Mouse (Mus musculus) midbrain, embryonic 12.5 days (tissue): Measurements from ENCODE around the gene Cdh1. TPM values are rescaled to one million over a fixed set of nuclear protein-coding genes. Genes with fewer than 3 reads are reported as not detected.

ENCODE experiments used
- ATAC-seq: fragments of 200-750 bp; cut with Nextera tagmentation; 2 replicates; pipeline ENCODE4 v1.8.0; 2017; ENCODE audit warnings: low read depth, moderate TSS enrichment, moderate library complexity; ENCODE audit not compliant: low FRiP score
- H3K27ac ChIP-seq: fragments of 300-500 bp; sonication (generic); replicated peaks from 2 replicates; pipeline ENCODE4 v1.5.1; 2016; ENCODE audit warnings: mild to moderate bottlenecking
- H3K27me3 ChIP-seq: fragments of 300-500 bp; sonication (generic); 2 replicates; pipeline ENCODE4 v1.6.1; 2016; ENCODE audit warnings: mild to moderate bottlenecking
- H3K36me3 ChIP-seq: fragments of 300-500 bp; sonication (generic); 2 replicates; pipeline ENCODE4 v1.6.1; 2016
- H3K4me1 ChIP-seq: fragments of 300-500 bp; sonication (generic); 2 replicates; pipeline ENCODE4 v1.6.1; 2016
- H3K4me2 ChIP-seq: fragments of 300-500 bp; sonication (generic); replicated peaks from 2 replicates; pipeline ENCODE4 v1.6.1; 2016; ENCODE audit warnings: mild to moderate bottlenecking, moderate library complexity
- H3K4me3 ChIP-seq: fragments of 300-500 bp; sonication (generic); 2 replicates; pipeline ENCODE4 v1.5.1; 2016; ENCODE audit warnings: mild to moderate bottlenecking
- H3K9ac ChIP-seq: fragments of 300-500 bp; sonication (generic); replicated peaks from 2 replicates; pipeline ENCODE4 v1.6.1; 2016; ENCODE audit warnings: mild to moderate bottlenecking, moderate library complexity
- H3K9me3 ChIP-seq: fragments of 300-500 bp; sonication (generic); 2 replicates; pipeline ENCODE4 v1.6.1; 2016; ENCODE audit warnings: mild to moderate bottlenecking
- WGBS: fragments of 180-500 bp; shearing (Covaris S2); methylation state at CpG from one replicate; pipeline ENCODE4 v1.1.7; 2016; 5-methylcytosine and 5-hydroxymethylcytosine counted together
- polyA plus RNA-seq: library from polyadenylated mRNA; unstranded; fragments of >200 nt; fragmentation: Nextera tagmentation; extraction: Ambion mirVana; gene quantifications from 2 replicates; pipeline ENCODE4 v1.2.1, GENCODE M21; 2016

Gene Cdh1
- polyA plus RNA-seq, 1 experiment from 2014 or later = 6.1 TPM

GRCm38 (mm10) chr8:106615661-106616299 lies 12.6 kb downstream of the Cdh1 start:
- ATAC-seq = no peak

GRCm38 (mm10) chr8:106616679-106617078 lies 13.5 kb downstream of the Cdh1 start:
- peaks cover 9% of the 10 kb centered on the region; the same call in 1 of the 2 replicates for H3K27me3 ChIP-seq
- H3K4me1 ChIP-seq = peaks cover 4% of the 10 kb centered on the region; the same call in 1 of the 2 replicates
- no peak overlapping the region for H3K9ac ChIP-seq
- whole genome bisulfite sequencing = 41% methylated on average over 4 of the region's 4 CpGs
- no peak overlapping the region for H3K4me2 ChIP-seq
- H3K27ac ChIP-seq = no peak overlapping the region
- no peak for ATAC-seq
- H3K9me3 ChIP-seq = no peaks in the 10 kb centered on the region
- H3K36me3 ChIP-seq = no peaks in the 10 kb centered on the region
- no peak overlapping the region for H3K4me3 ChIP-seq

More at GRCm38 (mm10) chr8:106615661-106616299, 12.6 kb downstream of the Cdh1 start:
- Histone ChIP-seq H3K9ac (no peak overlapping the region), H3K36me3 (no peaks in the 10 kb centered on the region), H3K4me2 (no peak overlapping the region), H3K4me3 (no peak overlapping the region), H3K27me3 (peaks cover 10% of the 10 kb centered on the region; the same call in 1 of the 2 replicates), H3K27ac (no peak overlapping the region), H3K9me3 (no peaks in the 10 kb centered on the region), H3K4me1 (peaks cover 4% of the 10 kb centered on the region; the same call in 1 of the 2 replicates)
- 79% methylated on average over 10 of the region's 10 CpGs for WGBS

GRCm38 (mm10) chr8:106617196-106617595 lies 14.0 kb downstream of the Cdh1 start:
- no peak for ATAC-seq
- H3K27me3 ChIP-seq = peaks cover 7% of the 10 kb centered on the region; the same call in 1 of the 2 replicates
- H3K4me2 ChIP-seq = no peak overlapping the region
- H3K9me3 ChIP-seq = no peaks in the 10 kb centered on the region
- H3K9ac ChIP-seq = no peak overlapping the region
- H3K4me3 ChIP-seq = no peak overlapping the region
- 10% methylated on average over 6 of the region's 6 CpGs for WGBS
- no peaks in the 10 kb centered on the region for H3K36me3 ChIP-seq
- peaks cover 4% of the 10 kb centered on the region; the same call in 1 of the 2 replicates for H3K4me1 ChIP-seq
- no peak overlapping the region for H3K27ac ChIP-seq

DNA sequence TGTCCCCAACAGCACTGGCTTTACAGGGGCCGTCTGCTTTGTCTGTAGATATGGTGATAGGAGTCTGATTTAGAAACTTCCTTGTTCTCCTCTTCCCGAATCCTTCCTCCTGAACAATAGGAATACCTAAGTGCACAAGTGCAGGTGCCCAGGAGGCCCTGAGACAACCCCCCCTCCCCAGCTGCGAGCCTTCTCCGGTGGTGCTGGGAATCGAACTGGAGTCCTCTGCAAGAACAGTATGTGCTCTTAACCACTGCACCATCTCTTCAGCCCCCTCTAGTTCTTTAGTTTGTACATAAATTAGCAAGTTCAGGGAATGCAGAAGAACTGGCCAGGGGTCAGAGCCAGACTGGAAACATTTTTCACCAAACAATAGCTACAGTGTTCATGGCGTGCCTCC lies 14.7 kb downstream of the Cdh1 start:
- H3K4me2 ChIP-seq = no peak overlapping the region
- peaks cover 7% of the 10 kb centered on the region; the same call in 1 of the 2 replicates for H3K27me3 ChIP-seq
- no peak for ATAC-seq
- H3K4me3 ChIP-seq = no peak overlapping the region
- H3K4me1 ChIP-seq = peaks cover 4% of the 10 kb centered on the region; the same call in 1 of the 2 replicates
- no peaks in the 10 kb centered on the region for H3K36me3 ChIP-seq
- 75% methylated on average over 6 of the region's 6 CpGs for WGBS
- no peak overlapping the region for H3K9ac ChIP-seq
- H3K27ac ChIP-seq = no peak overlapping the region
- H3K9me3 ChIP-seq = no peaks in the 10 kb centered on the region

GRCm38 (mm10) chr8:106618324-106618723 lies 15.2 kb downstream of the Cdh1 start:
- no peaks in the 10 kb centered on the region for H3K36me3 ChIP-seq
- H3K27ac ChIP-seq = no peak overlapping the region
- 67% methylated on average over 6 of the region's 6 CpGs for whole genome bisulfite sequencing
- H3K27me3 ChIP-seq = peaks cover 7% of the 10 kb centered on the region; the same call in 1 of the 2 replicates
- H3K4me3 ChIP-seq = no peak overlapping the region
- no peaks in the 10 kb centered on the region for H3K9me3 ChIP-seq
- no peak overlapping the region for H3K9ac ChIP-seq
- no peak for ATAC-seq
- H3K4me2 ChIP-seq = no peak overlapping the region
- peaks cover 4% of the 10 kb centered on the region; the same call in 1 of the 2 replicates for H3K4me1 ChIP-seq

DNA sequence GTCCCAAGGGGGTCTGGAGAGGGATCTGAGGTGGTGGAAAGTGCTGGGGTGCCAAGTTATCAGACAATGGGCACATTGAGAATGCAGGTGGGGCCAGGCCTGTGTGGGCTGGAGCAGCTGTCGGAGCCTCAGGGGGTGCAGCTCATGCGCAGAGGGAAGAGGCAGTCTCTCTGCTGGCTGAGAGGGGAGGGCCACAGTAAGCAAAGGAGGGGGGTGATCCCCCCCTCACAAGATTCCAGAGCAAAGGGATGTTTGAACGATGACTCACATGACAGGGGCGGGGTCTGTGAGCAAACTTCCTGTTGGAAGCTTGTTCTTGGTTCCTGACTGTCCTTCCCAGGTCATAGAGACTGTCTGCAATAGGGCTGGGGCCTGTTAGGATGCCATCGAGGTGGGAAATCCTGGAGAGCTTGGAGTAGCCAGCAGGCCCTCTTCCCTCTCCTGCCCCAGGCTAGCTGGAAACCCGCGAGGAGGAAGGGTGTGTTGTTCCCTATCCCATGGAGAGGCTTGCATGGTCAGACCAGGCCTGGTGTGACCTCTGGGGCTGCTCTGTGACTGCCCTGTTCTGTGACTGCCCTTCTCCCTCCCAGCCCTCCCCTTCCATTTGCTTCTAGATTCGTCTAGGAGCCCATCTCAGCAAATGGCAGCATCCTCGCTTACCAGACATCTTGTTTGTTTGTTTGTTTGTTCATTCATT lies 16.5 kb downstream of the Cdh1 start:
- no peaks in the 10 kb centered on the region for H3K36me3 ChIP-seq
- peaks cover 4% of the 10 kb centered on the region; the same call in 1 of the 2 replicates for H3K4me1 ChIP-seq
- no peak overlapping the region for H3K9ac ChIP-seq
- no peak overlapping the region for H3K4me2 ChIP-seq
- H3K27ac ChIP-seq = no peak overlapping the region
- peaks cover 7% of the 10 kb centered on the region; the same call in 1 of the 2 replicates for H3K27me3 ChIP-seq
- 58% methylated on average over 9 of the region's 9 CpGs for WGBS
- ATAC-seq = no peak
- H3K4me3 ChIP-seq = no peak overlapping the region
- H3K9me3 ChIP-seq = no peaks in the 10 kb centered on the region

DNA sequence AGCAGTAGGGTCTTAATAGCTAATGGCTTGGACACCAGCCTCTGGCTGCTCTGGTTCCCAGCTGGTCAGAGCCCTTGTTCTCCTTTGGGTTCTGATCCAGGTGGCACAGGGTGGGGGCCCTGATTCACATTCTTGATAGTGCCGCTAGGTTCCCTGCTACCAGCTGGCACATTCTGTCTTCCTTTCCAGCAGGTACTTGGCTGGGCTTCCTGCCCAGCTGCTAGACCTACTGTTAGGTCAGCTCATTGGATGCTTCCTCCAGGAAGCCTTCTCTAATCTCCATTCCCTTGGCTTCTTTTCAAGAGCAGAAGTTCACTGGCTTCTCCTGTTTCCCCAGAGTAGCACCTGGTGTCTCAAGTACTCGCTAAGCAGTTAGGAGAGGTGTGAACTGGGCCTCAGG lies 17.3 kb downstream of the Cdh1 start:
- H3K36me3 ChIP-seq = no peaks in the 10 kb centered on the region
- no peak overlapping the region for H3K27ac ChIP-seq
- no peak overlapping the region for H3K9ac ChIP-seq
- H3K9me3 ChIP-seq = no peaks in the 10 kb centered on the region
- WGBS = 89% methylated on average over 2 of the region's 2 CpGs
- no peak overlapping the region for H3K4me2 ChIP-seq
- peaks cover 4% of the 10 kb centered on the region; the same call in 1 of the 2 replicates for H3K4me1 ChIP-seq
- no peak overlapping the region for H3K4me3 ChIP-seq
- no peak for ATAC-seq
- H3K27me3 ChIP-seq = peaks cover 7% of the 10 kb centered on the region; the same call in 1 of the 2 replicates

- Histone ChIP-seq H3K36me3 (no peaks in the 10 kb centered on the region), H3K4me1 (peaks cover 7% of the 10 kb centered on the region; the same call in 1 of the 2 replicates), H3K9ac (no peak overlapping the region), H3K27ac (no peak overlapping the region), H3K9me3 (no peaks in the 10 kb centered on the region), H3K27me3 (0 out of 2 replicates have a peak, but pooled peaks cover 3% of the 10 kb centered on the region), H3K4me2 (no peak overlapping the region), H3K4me3 (no peak overlapping the region)
- 67% methylated on average over 5 of the region's 5 CpGs for WGBS
- ATAC-seq = no peak
Observed at GRCm38 (mm10) chr8:106623016-106623415, 19.9 kb downstream of the Cdh1 start.

DNA sequence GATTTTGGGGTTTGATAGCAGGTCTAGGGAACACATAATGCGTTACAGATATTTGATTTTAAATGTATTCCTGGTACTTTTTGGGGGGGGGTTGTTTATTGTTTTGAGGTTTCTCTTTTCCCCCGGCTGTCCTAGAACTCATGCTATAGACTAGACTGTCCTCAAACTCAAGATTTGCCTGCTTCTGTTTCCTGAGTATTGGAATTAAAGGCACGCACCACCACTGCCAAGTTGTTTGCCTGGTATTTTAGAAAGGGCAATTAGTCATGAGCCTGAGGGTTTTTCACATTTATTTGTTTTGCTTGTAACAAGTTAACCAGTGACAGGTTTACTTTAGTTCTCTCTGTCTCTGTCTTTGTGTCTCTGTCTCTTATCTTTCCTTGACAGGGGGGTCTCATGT lies 20.3 kb downstream of the Cdh1 start:
- Histone ChIP-seq H3K4me3 (no peak overlapping the region), H3K9me3 (no peaks in the 10 kb centered on the region), H3K27ac (no peak overlapping the region), H3K4me1 (peaks cover 7% of the 10 kb centered on the region; the same call in 1 of the 2 replicates), H3K36me3 (no peaks in the 10 kb centered on the region), H3K27me3 (0 out of 2 replicates have a peak, but pooled peaks cover 3% of the 10 kb centered on the region), H3K9ac (no peak overlapping the region), H3K4me2 (no peak overlapping the region)
- no peak for ATAC-seq
- 93% methylated on average over 3 of the region's 3 CpGs for WGBS

- H3K36me3 ChIP-seq = no peaks in the 10 kb centered on the region
Observed at GRCm38 (mm10) chr8:106623954-106624353, 20.8 kb downstream of the Cdh1 start.

DNA sequence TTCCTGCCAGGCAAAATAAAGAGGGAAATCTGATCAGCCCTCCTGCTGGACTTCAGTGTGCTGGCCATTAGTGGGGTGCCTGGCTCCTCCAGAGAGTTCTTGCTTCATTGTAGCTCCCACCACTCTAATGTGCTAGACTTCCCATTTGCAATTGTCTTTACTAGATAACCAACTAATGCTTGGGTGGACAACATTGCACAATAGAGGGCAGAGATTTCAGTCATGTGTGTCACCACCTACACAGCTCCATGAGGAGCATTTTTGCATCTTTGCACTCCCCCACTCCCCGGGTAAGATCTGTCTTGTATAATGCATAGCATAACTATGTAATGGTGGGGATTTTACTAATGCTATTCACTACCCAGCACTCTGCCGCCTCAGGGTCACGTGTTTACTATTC lies 21.6 kb downstream of the Cdh1 start:
- Histone ChIP-seq H3K4me2 (no peak overlapping the region), H3K27ac (no peak overlapping the region), H3K4me1 (peaks cover 3% of the 10 kb centered on the region; the same call in 1 of the 2 replicates), H3K9ac (no peak overlapping the region), H3K36me3 (no peaks in the 10 kb centered on the region), H3K4me3 (no peak overlapping the region), H3K9me3 (no peaks in the 10 kb centered on the region), H3K27me3 (0 out of 2 replicates have a peak, but pooled peaks cover 1% of the 10 kb centered on the region)
- WGBS = 86% methylated on average over 3 of the region's 3 CpGs
- ATAC-seq = no peak

More at GRCm38 (mm10) chr8:106623954-106624353, 20.8 kb downstream of the Cdh1 start:
- Histone ChIP-seq H3K9ac (no peak overlapping the region), H3K27ac (no peak overlapping the region), H3K4me1 (peaks cover 7% of the 10 kb centered on the region; the same call in 1 of the 2 replicates), H3K27me3 (0 out of 2 replicates have a peak, but pooled peaks cover 3% of the 10 kb centered on the region), H3K4me2 (no peak overlapping the region), H3K9me3 (no peaks in the 10 kb centered on the region), H3K4me3 (no peak overlapping the region)
- ATAC-seq = no peak
